Mouse (Mus musculus): ENCODE data around the gene Gsk3b. TPM values are rescaled to one million over a fixed set of nuclear protein-coding genes. Genes with fewer than 3 reads are reported as not detected.
"Not testable (repeated sequence)": the region's sequence is repeated elsewhere in the genome, so short reads cannot be mapped to it uniquely, and the experiment has no call there.

Gene Gsk3b
- total RNA-seq, 2 experiments from 2014 or later, result 60.7 to 67.3 TPM

DNA sequence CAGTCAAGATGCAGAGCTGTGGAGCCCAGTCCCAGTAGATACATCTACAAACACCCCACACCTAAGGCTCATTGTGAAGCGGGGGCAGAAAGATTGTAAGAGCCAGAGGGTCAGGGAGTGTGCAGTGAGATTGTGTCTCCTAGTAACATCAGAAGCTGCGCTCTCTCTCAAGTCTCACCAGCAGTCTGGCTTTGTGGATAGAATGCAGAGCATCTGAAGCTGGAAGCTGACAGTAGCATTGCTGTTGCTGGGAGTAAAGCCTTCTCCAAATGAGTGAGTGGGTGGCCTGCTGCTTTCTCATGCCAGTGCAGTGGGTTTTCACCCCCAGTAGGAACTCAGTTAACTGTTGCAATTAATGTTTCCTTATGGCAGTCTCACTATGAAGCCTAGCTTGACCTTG is 25.3 kb downstream of the Gsk3b start:
- no peak for TF ChIP-seq CTCF (IDR thresholded peaks at IDR 0.05)
- DNase-seq, result no peak
- Histone ChIP-seq H3K4me3 (no peak overlapping the region), H3K27ac (no peak overlapping the region)
- intact Hi-C loops (cut with DNase I), result no loop called here

DNA sequence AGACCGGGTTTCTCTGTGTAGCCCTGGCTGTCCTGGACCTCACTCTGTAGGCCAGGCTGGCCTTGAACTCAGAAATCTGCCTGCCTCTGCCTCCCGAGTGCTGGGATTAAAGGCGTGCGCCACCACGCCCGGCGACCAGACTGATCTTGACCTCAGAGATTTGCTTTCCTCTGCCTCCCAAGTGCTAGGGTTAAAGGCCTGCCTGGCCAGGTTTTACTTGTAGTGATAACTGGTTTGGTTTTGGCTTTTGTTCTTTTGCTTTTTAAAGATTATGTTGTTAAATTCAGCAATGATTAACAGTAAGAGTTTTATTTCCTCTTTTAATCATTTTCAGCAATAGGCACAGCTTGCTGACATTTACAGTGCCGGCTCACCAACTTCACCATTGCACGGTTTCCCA is 29.1 kb downstream of the Gsk3b start:
- H3K27ac ChIP-seq; DNase-seq; intact Hi-C loops (cut with DNase I); H3K4me3 ChIP-seq: not testable (repeated sequence)

DNA sequence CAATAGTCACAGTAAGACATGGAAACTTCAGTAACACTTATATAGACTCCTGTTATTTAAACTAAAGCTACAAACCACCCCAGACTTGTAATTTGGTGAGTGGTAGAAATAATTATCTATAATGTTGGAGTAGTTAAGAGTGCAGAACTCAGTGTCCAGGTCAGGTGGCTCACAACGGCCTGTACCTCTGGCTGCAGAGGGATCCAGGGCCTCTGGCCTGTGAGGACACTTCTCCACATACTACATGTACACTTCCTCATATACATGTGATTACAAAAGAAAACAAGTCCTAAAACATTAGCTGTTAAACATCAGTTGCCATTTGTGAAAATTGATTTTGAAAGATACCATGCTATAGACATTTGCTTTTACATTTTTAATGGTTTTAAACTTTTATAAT is 29.9 kb downstream of the Gsk3b start:
- no peak overlapping the region for H3K27ac ChIP-seq
- intact Hi-C loops (cut with DNase I), result no loop called here
- no peak for TF ChIP-seq CTCF (IDR thresholded peaks at IDR 0.05)

DNA sequence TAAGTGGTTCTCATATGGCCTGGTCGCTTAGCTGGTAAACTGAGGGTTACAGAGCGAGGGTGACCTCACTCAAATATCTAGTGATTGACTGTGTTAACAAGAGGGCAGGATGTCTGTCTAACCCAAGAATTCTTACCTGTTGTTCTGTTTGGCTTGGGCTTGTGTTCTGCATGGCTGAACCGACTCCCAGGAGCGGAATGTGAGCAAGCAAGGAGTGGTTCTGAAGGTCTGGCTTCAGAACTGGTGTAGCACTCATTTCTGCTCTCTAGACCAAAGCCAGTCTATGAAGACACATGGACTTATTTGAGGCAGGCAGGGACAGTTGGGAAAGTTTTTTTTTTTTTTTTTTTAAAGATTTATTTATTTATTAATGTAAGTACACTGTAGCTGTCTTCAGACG is 30.5 kb downstream of the Gsk3b start:
- intact Hi-C loops (cut with DNase I), result no loop called here
- no peak for TF ChIP-seq CTCF (IDR thresholded peaks at IDR 0.05)
- no peak for DNase-seq
- Histone ChIP-seq H3K27ac (no peak overlapping the region), H3K4me3 (no peak overlapping the region)

More for the DNA sequence above, 29.9 kb downstream of the Gsk3b start:
- DNase-seq, result no peak
- no peak overlapping the region for H3K4me3 ChIP-seq

DNA sequence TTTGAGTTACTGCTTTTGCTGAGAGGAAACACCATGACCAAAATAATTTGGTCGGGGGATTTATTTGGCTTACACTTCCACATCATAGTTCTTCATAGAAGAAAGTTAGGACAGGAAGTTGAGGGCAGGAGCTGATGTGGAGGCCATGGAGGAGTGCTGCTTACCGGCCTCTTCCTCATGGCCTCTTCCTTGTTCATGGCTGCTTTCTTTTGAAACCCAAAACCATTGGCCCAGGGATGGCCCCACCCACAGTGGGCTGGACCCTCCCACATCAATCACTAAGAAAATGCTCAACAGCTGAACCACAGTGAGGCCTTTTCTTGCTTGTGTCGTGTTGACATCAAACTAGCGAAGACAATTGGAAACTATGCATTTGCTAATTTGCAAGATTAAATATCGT is 40.4 kb downstream of the Gsk3b start:
- no peak for DNase-seq
- no peak overlapping the region for H3K27ac ChIP-seq
- no peak overlapping the region for H3K4me3 ChIP-seq
- no peak for TF ChIP-seq CTCF (IDR thresholded peaks at IDR 0.05)
- intact Hi-C loops (cut with DNase I), result no loop called here

DNA sequence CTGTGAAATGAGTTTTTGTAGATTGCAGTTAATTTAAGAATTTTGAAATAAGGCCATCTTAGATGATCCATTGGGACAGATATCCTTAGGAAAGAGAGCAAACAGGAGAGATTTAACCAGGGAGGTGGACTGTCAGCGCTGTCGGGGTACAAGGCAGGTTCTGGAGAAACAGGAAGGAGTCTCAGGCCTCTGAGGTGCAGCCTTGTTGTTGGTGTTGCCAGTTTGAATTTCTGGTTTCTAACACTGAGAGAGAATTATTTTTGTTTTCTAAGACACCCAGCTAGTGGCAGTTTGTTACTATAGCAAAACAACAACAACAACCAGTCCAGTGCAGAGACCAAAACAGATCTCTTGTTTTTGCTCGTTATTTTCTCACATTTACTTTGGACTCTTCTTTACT is 42.2 kb downstream of the Gsk3b start:
- peak overlapping the region; percentile 35 for H3K27ac ChIP-seq
- no peak for TF ChIP-seq CTCF (IDR thresholded peaks at IDR 0.05)
- no peak overlapping the region; the same call in 1 of the 2 replicates for H3K4me3 ChIP-seq
- intact Hi-C loops (cut with DNase I), result no loop called here
- no peak for DNase-seq

DNA sequence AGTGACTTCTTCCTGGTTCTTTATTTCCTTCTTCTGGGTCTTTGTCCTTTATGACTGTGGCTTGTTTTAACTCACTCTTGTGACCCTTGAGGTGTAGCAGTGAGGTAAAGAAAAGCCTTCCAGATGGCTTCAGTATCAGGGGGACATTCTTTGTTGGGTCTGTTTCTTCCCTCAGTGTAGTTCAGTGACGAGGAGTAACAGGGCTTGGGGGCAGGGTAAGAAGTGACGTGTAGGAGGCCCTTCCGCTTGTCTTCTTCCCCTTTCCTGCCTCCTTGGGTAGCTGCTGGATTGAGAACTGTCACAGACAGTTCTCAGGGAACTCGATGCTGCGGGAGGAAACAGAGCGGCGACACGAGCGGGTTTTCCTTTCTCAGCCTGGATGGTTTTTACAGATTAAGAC is 43.0 kb downstream of the Gsk3b start:
- intact Hi-C loops (cut with DNase I), result no loop called here
- peak; percentile 31 for DNase-seq
- H3K4me3 ChIP-seq, result peak overlapping the region; percentile 31
- H3K27ac ChIP-seq, result peak overlapping the region; percentile 35
- no peak for TF ChIP-seq CTCF (IDR thresholded peaks at IDR 0.05)

DNA sequence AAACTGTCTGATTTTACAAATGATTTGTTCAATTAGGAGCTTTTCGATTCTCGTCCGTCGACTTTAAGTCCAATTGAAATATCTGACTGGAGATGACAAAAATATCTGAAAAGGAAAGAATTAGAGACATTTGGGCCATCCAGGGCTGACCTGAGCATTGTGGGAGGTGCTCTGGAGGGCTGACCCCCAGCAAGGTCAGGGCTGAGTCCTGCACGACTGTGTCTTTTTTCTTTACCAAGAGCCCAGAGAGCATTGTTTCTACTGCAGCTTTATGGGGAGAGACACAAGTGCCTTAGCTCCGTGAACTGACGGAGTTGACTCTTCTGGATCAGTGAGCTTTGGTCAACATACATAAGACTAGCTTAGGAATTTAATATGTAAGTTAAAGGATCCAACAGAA is 43.4 kb downstream of the Gsk3b start:
- DNase-seq, result no peak
- no peak for TF ChIP-seq CTCF (IDR thresholded peaks at IDR 0.05)
- Histone ChIP-seq H3K27ac (peak overlapping the region; percentile 35), H3K4me3 (peak overlapping the region; percentile 31)
- intact Hi-C loops (cut with DNase I), result no loop called here

DNA sequence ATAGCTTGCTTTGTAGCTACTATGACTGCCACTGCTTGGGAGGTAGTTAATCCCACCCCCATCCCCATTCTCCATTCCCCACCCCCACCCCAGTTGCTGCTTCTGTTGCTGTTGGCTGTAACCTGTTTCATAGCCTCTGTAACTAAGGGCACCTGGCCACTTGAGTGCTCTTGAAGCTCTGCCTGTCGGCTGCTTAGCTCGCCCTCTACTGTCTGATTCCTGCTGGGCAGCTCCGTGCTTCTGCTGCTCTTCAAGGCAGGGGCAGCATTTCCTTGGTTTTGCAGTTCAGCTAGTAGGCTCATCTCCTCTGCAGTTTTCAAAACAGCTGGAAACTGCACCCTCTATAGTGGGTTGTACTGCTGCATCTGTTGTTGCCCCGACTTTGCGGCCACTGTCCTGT is 48.5 kb downstream of the Gsk3b start:
- Histone ChIP-seq H3K27ac (no peak overlapping the region), H3K4me3 (no peak overlapping the region)
- peak; percentile 54 for DNase-seq
- TF ChIP-seq CTCF (IDR thresholded peaks at IDR 0.05), result peak; percentile 69
- intact Hi-C loops (cut with DNase I), result loop anchor here (2.0 kb wide), 1 partner anchor 48 kb away; the partner anchor contains the start of gene Gsk3b

DNA sequence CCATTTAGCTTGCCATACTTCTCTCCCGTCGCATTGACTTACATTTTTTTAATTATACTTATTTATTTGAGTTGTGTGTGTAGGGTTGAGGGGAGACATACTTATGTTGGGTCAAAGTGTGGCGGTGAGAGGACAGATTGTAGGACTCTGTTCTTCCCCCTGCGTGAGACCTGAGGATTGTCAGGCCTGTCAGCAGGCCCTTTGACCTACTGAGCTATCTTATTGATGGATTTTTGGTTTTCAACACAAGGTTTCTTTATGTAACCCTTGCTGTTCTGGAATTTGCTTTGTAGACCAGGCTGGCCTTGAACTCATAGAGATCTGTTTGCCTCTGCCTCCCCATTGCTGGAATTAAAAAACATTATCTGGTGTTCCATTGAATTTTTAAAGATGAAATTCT is 56.1 kb downstream of the Gsk3b start:
- DNase-seq, result no peak
- Histone ChIP-seq H3K4me3 (no peak overlapping the region), H3K27ac (no peak overlapping the region)
- no peak for TF ChIP-seq CTCF (IDR thresholded peaks at IDR 0.05)
- intact Hi-C loops (cut with DNase I), result no loop called here

DNA sequence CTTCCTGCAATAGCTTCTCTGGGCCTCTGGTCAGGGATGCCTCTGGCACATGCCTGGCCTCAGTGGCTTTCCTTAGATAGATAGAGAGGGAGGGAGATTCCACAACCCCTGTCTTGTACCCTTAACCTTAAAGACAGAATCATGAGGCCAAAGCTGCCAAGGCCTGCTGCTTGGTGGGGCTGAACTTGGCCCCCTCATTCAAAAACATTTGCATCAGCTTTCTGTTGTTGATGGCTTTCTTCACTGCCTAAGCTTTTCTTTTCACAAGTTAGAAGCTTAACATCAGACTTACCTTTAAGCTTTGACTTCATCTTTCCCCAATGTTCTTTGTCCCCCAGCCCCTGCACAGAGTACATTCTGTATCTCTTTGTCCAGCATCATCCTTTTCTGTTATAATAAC is 61.8 kb downstream of the Gsk3b start:
- Histone ChIP-seq H3K27ac (no peak overlapping the region), H3K4me3 (no peak overlapping the region)
- TF ChIP-seq CTCF (IDR thresholded peaks at IDR 0.05), result no peak
- intact Hi-C loops (cut with DNase I), result no loop called here
- DNase-seq, result no peak

DNA sequence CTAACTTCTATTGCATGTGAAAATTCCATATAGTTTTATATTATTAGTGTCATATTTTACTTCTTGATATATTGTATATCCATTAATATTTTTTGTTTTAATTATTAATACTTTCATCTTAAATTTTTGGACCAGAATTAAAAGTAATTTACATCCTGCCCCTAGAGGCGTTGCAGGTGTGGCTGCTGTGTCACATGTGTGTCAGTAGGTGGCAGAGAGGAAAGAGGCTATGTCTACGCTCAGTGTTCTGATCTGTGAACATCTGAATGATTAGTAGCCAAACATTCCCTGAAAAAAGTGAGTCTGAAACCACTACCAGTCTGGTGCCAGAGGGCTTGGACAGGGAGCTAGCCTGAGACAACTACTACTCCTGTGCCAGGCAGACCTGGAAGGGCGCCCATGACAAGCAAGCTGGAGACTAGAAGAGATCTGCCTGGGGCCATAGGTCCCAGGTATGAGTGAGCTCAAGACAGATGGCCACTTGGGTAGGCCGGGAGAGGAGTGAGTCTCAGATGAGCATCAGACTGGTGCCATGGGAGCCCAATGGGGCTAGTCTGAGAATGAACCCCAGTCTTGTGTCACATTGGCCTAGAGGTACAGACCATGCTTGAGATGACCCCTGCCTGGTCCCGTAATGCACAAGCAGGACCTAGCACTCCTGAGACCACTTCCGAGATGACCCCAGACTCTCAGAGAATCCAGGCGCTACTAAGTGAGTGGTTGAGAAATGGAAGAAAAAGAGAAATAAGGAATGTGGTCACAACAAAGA is 69.2 kb downstream of the Gsk3b start:
- H3K4me3 ChIP-seq, result no peak overlapping the region
- intact Hi-C loops (cut with DNase I), result no loop called here
- TF ChIP-seq CTCF (IDR thresholded peaks at IDR 0.05), result peak; percentile 17; the same call in 1 of the 2 replicates
- H3K27ac ChIP-seq, result no peak overlapping the region
- peak; percentile 27 for DNase-seq

DNA sequence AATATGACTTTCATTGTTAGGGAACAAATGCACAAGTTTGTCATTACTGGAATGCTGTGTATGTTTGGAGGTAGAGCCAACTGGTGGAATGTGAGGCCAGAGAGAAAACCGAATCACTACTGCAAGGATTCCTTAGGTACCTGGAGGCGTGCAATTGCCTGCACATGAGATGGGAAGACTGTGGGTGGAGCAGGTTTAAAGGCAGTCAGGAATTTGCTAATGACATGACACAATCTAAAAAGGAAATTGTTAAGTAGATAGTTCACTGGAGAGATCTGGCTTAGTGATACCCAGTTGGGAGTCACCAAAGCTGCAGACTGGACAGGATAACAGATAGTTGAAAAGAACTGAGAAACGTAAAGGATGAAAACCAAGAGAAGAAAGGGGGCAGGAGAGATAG is 73.2 kb downstream of the Gsk3b start:
- no peak for TF ChIP-seq CTCF (IDR thresholded peaks at IDR 0.05)
- DNase-seq, result no peak
- H3K4me3 ChIP-seq, result no peak overlapping the region
- H3K27ac ChIP-seq, result no peak overlapping the region
- intact Hi-C loops (cut with DNase I), result no loop called here
